Mouse (Mus musculus) telencephalon, adult 2 months (tissue): ENCODE measurements around the gene Fbxw10.

Experiments
- DNase-seq: peaks from one replicate; pipeline ENCODE4 v3.0.0-alpha.2; 2011; ENCODE audit warnings: low read depth, low spot score

Fbxw10 gene

DNA sequence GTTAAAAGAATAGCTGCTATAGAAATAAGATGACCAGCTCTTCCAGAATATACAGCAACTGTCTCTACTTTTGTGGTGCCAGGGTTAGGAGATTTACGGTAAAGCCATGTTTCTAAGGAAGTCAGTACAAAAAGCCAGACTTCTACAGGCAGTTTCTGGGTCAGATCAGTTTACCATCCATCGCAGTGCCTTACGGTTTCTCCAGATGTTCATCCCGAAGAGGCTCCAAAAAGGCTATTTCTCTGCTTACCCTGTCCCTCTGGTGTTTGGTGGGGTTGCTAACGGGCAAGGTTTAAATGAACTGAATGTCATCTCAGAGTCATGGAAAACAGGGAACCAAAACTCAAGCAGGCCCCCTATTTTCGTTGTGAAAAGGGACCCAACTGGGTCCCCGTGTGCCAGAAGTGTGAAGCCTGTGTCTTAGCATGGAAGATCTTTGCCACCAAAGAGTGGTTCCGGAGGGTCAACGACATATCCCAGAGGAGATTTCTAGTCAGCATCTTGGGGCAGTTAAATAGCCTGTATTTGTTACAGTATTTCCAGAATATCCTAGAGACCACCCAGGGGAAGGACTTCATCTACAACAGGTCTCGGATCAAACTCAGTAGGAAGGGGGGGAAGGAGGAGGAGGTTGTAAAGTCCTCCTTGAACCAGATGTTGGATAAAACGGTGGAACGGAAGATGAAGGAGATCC lies at the start of gene Fbxw10:
Gene Fbxw10 (plus strand): TSS at position 109 of the 694 bp plus-strand sequence.
- DNase-seq: peak; percentile 68

DNA sequence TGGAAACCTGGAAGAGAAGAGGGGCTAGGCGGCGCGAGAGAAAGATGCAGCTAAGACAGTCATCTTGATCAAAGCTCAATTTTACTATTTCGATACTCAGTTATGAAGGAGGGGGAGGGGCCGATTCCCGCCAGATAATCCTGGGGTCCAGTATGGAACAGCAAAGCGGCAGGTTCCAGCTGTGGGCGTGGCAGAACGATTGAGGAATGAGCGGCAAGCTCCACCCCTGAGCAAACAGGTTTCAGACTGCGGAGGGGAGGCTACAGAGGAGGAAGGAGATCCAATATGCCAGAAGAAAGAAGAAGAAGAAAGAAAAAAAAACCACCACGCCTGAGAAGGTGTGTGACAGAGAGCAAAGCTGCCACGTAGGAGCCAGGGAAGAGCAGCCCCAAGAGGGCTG lies 42.8 kb upstream of the Fbxw10 start:
- no peak for DNase-seq

DNA sequence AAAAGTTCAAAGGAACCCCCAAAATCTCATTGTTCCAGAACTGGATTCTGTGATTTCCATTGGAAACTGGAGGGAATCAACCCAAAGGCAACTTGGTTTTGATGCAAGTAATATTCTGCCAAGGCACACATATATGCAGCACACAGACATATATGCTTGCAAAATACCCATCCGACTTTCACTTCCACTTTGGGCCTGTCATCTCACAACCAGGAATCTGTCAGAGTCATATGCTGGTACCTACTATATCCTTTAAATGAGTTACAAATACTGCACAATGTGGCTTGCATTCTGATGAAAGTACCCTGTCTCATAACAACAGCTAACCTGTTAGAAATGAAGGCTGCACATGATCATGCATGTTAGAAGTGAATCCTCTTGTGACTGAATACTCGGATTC lies 38.9 kb upstream of the Fbxw10 start:
- DNase-seq: no peak

DNA sequence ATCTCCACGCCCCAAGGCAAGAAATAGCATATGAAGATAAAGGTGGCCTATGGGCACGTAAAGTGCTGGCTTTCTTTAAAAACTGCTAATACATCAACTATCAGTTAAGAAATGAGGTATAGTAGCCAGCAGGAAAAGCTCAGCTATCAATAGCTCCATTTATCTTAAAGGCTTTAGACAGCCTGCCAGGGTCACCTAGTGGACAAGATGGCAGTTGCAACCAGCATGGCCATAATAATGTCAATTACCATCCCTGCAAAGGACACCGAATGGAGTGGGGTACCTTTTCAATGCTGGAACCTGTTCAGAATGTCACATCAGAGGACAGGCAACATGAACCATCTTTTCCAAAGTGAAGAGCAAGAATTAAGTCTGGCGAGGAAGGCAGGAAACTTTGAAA lies 37.7 kb upstream of the Fbxw10 start:
- DNase-seq: no peak

DNA sequence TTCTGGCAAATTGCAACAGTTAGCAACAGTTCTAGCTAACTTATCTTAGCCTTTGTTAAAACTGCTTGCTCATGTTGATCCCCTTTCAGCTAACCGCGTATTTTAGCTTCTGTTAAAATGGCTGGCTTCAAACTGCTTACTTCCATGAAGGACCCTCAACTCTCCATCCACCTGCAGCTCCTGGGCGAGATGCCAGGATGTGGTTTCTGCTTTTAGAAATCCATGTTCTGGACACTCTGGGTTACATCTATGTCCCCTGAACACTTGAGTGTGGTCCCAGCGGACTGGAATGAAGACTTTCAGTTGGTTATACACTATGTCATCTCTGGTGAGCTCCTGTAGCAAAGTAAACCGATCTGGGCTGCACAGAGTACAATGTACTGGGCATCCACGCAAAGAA lies 34.6 kb upstream of the Fbxw10 start:
- no peak for DNase-seq

DNA sequence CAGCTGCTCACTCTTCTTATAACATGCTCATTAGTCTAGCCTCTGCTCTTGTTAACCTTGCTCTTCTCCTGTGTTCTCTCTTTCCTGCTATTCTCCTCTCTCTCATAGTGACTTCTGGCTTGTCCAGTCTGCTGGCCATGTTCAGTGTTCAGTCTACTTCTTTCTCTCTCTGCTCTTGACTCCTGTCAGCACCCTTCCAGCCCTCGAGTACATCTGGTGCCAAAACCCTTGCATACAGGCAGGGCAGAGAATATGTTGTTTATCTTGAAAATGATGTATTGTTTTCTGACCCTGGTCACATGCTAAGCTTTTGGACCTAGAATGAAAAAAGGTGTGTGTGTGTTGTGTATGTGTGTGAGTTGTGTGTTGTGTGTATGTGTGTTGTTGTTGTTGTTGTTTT lies 33.4 kb upstream of the Fbxw10 start:
- no peak for DNase-seq

DNA sequence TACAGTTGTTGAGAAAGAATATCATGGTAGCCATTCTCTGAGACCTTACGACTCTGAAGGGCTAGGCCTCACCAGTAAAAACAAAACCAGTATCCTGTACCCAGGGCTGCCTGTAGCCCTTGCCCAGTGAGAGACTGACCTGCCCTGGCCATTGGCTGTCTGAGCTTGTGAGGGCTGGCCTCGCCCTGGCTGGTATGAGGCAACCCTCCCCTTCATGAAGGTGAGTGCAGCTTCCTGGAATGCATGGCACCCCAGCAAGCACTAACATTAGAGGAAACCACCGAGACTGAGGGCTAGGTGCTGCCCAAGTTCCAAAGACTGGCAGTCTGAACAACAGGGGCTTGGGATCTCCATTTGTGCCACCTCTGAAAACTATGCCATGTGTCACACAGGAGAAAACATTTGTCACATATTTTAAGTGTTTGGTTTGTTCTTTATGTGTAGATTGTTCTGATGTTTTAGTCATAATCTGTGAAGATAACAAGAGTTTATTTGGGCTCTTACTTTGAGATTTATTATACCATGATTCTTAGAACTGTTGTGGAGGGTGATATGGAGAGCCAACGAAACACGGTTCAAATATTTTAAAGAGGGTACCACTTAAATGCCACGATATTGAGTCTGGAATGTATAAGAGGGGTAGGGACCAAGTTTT lies 32.8 kb upstream of the Fbxw10 start:
- no peak for DNase-seq

DNA sequence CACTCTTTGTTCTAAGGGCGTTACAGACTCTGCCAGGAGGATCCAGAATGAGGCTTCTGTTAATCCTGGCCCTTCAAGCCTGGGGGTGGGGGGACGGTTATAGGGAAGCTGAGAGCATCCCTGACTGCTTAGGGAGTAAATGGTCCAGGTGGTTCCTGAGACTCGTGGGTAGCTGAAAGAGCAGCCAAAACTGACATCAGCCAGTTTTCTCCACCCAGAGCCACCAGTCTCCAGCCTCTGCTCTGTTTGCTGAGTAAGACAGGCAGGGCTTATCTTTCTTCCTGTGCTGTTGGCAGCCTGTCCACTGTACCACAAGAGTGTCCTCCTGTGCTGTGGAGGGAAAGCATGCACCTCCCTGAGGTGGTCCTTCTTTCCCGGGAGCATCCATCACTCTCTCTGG lies 32.2 kb upstream of the Fbxw10 start:
- DNase-seq: no peak

DNA sequence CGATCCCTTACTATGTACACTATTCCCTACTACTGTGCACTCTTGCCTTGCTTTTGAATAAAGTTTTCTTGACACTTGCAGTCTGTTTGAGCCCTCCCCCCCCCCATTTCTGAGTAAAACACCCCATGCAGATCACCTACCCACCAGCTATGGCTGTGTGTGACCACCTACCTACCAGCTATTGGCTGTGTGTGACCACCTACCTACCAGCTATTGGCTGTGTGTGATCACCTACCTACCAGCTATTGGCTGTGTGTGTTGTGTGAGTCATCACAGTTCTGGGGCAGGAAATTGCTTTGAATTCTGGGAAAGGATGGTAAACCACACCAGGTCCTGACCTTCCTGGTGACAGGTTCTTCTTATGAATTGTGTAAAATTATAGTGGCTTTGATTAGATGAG lies 31.4 kb upstream of the Fbxw10 start:
- DNase-seq: no peak

DNA sequence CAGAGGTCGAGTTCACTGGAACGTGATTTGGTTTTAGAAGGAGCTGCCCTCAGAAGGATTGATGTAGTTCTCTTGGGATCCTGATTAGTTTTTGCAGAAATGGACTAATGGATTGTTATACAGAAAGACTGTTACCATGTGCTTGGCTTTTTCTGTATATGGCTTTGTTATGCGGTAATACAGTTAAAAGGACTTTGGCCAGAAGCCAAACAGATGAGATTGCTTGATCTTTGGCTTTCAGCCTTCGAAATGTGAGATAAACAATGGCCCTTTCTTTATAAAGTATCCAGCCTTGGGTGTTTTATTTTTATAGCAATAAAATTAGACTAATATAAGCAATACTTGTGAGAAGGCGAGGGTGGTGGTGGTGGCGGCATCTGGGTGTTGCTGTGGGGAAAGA lies 30.3 kb upstream of the Fbxw10 start:
- no peak for DNase-seq

DNA sequence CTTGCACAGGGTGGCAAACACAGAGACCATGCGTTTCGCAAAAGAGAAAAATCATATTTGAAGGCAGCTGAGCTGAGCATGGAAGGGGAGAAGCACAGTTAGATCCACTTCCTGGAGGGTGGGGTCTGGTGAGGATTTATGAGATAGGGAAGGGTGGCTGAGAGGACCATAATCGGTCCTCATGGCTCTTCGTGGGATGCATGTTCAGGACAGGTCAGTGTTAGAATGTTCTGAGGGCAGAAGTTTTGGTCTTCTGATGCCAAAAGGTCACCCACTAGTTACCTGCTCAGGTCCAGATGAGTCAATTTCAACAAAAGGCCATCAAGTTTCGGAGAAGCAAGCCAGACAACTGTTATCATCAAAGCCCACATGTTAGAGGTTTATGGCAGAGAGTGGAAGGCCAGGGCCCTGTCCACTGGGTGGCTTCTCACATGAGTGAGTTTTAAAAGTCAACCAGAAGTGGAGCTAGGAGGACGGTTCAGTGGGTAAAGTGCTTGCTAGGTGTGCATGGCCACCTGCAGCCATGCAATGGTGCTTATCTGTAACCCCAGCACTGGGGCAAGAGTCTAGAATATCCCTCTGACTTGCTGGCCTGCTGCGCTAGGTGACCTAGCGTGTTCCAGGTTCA lies 27.7 kb upstream of the Fbxw10 start:
- DNase-seq: no peak

DNA sequence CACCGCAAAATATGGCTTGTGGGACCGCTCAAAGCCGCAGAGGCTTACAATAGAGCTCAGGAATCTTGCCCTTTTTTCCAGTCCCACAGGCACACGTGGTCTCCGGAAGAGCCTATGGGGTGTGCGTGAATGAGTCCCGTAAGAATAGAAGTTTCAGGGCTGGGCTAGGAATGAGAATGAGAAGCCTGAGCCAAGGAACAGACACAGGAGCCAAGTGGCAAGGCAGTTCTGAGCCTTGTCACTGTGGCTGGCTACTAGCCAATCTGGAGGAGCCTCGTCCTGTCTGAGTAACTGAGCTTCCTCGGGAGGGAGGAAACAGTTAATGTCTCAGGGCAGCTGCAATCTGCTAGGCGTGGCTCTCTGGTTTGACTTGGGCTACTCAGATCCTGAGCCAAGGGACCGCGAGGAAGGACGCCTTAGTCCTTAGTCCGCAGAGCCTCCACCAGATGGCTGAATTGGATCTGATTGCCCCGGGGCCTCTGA lies 26.8 kb upstream of the Fbxw10 start, which contains the start of gene Trim16:
Gene Trim16 (plus strand): TSS at position 173 of the 483 bp plus-strand sequence.
- DNase-seq: peak; percentile 18

DNA sequence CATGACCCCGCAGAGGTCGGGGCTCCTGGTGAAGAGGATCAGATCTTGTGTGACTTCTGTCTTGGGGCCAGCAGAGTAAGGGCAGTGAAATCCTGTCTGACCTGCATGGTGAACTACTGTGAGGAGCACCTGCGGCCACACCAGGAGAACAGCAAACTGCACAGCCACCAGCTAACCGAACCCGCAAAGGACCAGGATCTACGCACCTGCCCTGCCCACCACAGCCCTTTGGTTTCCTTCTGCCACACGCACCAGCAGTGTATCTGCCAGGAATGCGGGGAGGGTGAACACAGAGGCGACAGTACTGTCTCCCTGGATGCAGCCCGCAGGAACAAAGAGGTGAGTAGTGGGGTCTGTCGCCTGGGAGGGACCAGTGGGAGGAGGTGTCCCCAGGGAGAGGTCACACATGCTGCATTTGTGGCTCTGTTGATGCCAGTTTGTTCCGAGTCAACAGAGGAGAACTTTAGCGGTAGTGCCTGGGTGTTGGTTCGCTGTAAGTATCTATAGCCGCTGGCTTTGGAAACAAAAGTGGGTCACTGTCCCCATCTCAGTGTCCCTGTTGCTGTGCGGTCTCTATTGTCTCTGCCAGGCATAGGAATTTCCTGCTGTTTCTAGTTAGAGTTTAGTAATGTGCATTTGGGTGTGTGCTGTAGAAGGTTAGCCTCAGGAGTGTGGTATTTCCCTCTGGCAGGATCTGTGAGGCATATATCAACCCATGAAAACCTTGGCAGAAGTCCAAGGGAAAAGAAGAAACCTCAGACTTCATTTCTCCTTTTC lies 26.0 kb upstream of the Fbxw10 start:
- DNase-seq: no peak

DNA sequence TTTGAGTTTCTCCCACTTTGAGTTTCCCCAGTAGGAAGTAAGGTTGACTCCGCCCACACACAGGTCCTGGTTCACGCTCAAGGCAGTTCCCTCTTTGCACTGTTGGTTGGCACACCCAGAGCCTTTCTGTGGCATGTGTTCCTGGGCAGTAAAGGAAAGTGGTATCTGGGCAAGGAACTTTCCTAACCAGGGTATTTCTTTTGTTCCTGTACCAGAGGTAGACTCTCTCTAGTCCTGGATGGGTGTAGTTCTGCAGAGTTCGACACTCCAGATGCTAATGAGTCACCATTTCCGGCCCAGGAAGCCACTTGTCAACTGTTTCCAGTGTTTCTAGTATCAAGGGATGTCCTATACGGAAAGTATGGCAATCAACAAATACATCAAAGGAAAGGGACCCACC lies 25.0 kb upstream of the Fbxw10 start:
- DNase-seq: no peak

DNA sequence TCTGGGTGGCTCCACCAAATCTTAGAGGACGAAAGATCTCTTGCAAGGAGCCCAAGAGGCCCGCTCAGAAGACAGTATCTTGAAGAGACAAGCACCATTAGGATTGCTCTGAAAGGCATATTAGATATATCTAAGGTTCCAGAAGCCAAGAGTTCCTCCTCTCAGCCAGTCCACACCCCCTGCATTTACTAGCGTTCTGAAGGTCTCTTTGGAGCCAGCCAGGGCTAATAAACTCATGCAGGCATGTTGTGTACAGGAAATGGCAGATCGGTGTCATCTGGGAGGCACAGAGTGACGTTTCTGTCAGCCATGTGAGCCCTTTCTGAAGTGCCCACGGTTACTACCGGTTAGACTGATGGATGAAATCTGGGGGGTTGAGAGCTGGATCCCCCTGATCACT lies 22.7 kb upstream of the Fbxw10 start:
- DNase-seq: no peak

DNA sequence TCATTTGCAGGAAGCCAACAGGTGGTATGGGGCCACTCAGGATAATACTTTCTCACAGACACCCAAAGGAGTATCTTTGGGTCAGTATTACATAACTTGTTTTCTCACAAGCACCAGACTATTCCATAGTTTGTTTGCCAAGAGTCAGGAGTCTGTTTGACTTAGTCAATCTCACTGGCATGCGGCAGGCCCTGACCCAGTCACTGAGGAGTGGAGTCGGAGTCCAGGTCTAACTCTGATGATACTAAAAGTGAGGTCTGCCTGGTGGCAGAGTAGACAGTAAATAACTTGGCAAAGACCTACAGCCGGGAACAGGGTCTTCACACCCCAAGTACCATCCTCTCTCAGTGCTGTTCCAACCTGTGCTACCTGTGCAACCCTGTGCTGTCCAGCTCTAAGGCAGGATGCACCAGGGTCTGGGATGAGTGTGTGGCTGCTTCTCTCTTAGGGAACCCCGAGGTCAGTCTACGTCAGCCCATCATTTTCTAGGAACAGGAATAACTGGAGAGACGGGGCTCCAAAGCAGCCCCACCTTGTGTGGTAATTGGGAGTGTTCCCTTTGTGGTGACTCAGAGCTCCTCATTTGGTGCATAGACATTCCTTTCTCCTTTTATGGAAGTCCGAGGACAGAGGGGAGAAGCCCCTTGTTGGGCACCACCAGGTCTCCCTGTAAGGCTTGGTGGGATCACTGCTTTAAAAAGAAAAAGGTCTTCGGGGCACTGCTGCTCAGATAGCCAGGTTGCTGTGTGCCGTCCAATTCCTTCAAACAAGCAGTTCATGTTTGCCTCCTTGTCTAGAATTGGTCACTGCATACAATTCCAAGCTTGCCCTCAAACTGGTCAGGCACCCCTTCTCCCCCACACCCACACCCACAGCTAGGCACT lies 21.4 kb upstream of the Fbxw10 start:
- DNase-seq: no peak

DNA sequence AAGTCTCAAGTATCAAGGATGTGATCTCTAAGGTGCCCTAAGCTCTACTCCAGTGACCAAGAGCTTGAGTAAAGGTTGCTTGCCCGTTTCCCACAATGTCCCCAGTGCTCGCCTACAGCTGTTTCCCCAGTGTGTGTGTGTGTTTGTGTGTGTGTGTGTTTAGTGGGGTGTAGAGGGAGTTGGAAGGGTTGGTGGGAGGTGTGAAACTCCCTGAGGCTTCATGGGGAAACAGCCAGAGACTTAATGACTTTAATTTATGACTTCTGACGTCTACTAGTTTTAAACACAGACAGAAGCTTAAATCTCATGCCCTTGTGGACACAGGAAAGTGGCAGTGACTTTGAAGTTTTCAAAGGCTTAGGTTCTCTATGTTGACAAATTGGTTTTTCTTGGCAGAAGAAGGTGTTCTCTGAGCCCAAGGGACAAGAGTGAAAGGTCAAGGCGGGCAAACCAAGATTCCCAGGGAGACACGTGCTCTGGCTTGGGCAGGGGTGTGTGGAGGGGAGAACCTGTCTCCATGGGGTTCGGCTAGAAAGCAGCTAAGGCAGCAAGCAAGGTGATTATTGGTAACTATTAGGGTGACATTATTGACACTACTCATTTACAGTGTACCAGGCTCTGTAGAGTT lies 20.6 kb upstream of the Fbxw10 start:
- DNase-seq: no peak

DNA sequence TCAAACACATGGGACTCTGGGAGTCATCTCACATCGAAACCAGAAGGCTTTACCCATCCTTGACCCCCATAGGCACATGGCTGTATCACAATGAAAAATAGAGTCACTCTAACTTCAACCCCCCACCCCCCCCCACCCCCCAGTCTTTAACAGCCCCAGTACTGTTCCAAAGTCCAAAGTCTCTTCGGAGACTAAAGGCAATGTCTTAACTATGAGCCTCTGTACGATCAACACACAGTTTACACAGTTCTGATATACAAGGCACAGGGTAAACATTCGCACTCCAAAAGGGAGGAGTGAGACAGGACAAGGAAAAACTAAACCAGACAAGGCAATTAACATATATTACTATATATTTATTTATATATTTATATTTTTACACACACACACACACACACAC lies 19.7 kb upstream of the Fbxw10 start:
- no peak for DNase-seq

DNA sequence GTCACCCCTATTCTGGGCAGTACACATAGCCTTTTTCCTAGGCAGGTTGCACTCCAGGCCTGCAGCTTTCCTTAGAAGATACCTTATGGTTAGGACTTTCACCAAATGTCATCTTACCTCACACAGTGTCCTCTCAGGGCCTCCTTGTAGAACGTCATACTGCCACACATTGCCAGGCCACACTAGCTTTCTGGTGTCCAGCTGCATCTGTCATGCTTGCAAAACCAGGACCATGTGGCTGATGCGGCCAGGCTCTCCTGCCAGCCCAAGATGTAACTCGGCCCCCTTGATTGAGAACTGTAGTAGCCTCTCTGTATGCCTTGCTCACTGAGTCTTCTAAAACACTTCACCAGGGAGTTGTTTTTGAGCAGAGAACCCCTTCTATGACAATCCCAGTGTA lies 19.0 kb upstream of the Fbxw10 start:
- DNase-seq: no peak

DNA sequence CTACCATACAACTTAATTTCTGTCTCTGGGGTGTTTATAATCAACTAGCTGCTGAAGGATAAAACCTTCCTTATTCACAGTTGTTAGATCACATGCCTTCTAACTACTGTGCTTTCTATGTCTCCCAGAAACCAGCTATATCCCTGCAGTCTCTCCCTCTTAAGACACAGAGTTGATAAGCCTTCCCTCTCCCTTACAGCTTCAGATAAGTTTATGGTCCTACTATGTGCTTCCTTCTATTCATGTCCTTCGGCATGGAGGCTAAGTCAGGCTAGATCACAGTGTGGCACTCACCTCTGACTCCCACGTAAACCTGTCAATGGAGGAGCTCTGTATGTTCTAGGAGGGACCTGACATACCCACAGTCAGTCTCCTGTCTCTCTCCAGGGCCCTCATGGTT lies 16.5 kb upstream of the Fbxw10 start:
- DNase-seq: no peak

DNA sequence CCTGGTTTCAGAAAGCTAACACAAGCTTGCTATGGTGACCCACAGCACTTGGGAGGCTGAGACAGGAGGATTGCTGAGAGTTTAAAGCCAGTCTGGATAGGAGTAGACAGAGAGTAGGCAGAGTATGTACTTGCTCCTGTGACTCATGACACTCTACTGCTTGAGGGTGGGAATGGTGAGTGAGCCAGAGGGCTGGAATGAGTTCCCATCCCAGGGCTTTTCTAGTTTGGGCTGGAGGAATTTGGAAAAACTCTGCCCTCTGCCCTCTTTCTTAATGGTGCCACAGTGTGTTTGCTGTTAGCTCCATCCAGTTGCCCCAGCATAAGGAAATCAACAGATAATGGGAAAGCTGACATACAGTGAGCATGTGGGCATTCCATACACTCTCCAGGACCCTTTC lies 15.0 kb upstream of the Fbxw10 start:
- no peak for DNase-seq
